Mouse (Mus musculus) hindbrain, embryonic 10.5 days (tissue): ENCODE measurements around the gene Tob1. TPM values are rescaled to one million over a fixed set of nuclear protein-coding genes. Genes with fewer than 3 reads are reported as not detected.

Experiments used
- DNase-seq: peaks from one replicate; pipeline ENCODE4 v3.0.0-alpha.2; 2017; ENCODE audit warnings: low spot score
- H3K27ac ChIP-seq: fragments of 300-500 bp; sonication (generic); 2 replicates; pipeline ENCODE4 v1.5.1; 2016; ENCODE audit warnings: mild to moderate bottlenecking, moderate library complexity
- H3K27me3 ChIP-seq: fragments of 300-500 bp; sonication (generic); 2 replicates; pipeline ENCODE4 v1.6.1; 2016; ENCODE audit warnings: mild to moderate bottlenecking; ENCODE audit not compliant: poor library complexity, insufficient read depth, severe bottlenecking
- H3K36me3 ChIP-seq: fragments of 300-500 bp; sonication (generic); 2 replicates; pipeline ENCODE4 v1.6.1; 2016; ENCODE audit warnings: mild to moderate bottlenecking, moderate library complexity
- H3K4me1 ChIP-seq: fragments of 300-500 bp; sonication (generic); replicated peaks from 2 replicates; pipeline ENCODE4 v1.6.1; 2016; ENCODE audit warnings: mild to moderate bottlenecking
- H3K4me3 ChIP-seq: fragments of 300-500 bp; sonication (generic); 2 replicates; pipeline ENCODE4 v1.5.1; 2016; ENCODE audit warnings: mild to moderate bottlenecking, moderate library complexity
- H3K9me3 ChIP-seq: fragments of 300-500 bp; sonication (generic); 2 replicates; pipeline ENCODE4 v1.6.1; 2016; ENCODE audit warnings: mild to moderate bottlenecking, moderate library complexity
- WGBS: fragments of 180-500 bp; shearing (Covaris S2); methylation state at CpG from one replicate; pipeline ENCODE4 v1.1.7; 2016; 5-methylcytosine and 5-hydroxymethylcytosine counted together
- polyA plus RNA-seq: library from polyadenylated mRNA; unstranded; fragments of >200 nt; fragmentation: Nextera tagmentation; extraction: Ambion mirVana; gene quantifications from 2 replicates; pipeline ENCODE4 v1.2.1, GENCODE M21; 2016

Gene Tob1
- polyA plus RNA-seq, 1 experiment from 2014 or later: 31.1 TPM

- 5% methylated on average over 29 of the region's 29 CpGs for WGBS
- Histone ChIP-seq H3K9me3 (no peaks in the 10 kb centered on the region), H3K4me1 (peaks cover 68% of the 10 kb centered on the region), H3K27me3 (peaks cover 47% of the 10 kb centered on the region), H3K27ac (peak overlapping the region; percentile 81), H3K36me3 (no peaks in the 10 kb centered on the region), H3K4me3 (peak overlapping the region; percentile 49)
- DNase-seq: peak; percentile 51
Observed at GRCm38 (mm10) chr11:94242760-94243421, 31.6 kb downstream of the Tob1 start.

GRCm38 (mm10) chr11:94243422-94244180 is 32.3 kb downstream of the Tob1 start:
- Histone ChIP-seq H3K9me3 (no peaks in the 10 kb centered on the region), H3K27me3 (peaks cover 48% of the 10 kb centered on the region), H3K4me3 (peak overlapping the region; percentile 49), H3K4me1 (peaks cover 68% of the 10 kb centered on the region), H3K36me3 (no peaks in the 10 kb centered on the region), H3K27ac (peak overlapping the region; percentile 81)
- 35% methylated on average over 15 of the region's 15 CpGs for WGBS
- no peak for DNase-seq

- Histone ChIP-seq H3K4me3 (no peak overlapping the region), H3K27ac (peak overlapping the region; percentile 64; the same call in 1 of the 2 replicates), H3K4me1 (peaks cover 68% of the 10 kb centered on the region), H3K27me3 (peaks cover 45% of the 10 kb centered on the region), H3K36me3 (no peaks in the 10 kb centered on the region), H3K9me3 (no peaks in the 10 kb centered on the region)
- WGBS: 70% methylated on average over 9 of the region's 9 CpGs
- DNase-seq: no peak
Observed at GRCm38 (mm10) chr11:94244385-94244784, 33.1 kb downstream of the Tob1 start.

GRCm38 (mm10) chr11:94245955-94246788 is 34.9 kb downstream of the Tob1 start, which contains the start of gene Wfikkn2:
Wfikkn2 (minus strand) TSS chr11:94246005.
- 43% methylated on average over 17 of the region's 17 CpGs for WGBS
- no peaks in the 10 kb centered on the region for H3K36me3 ChIP-seq
- H3K9me3 ChIP-seq: no peaks in the 10 kb centered on the region
- peaks cover 45% of the 10 kb centered on the region for H3K27me3 ChIP-seq
- H3K4me3 ChIP-seq: no peak within 1 kb of the TSS
- peak; percentile 72 for DNase-seq
- H3K4me1 ChIP-seq: peaks cover 59% of the 10 kb centered on the region
- H3K27ac ChIP-seq: peak within 1 kb of the TSS; percentile 79

GRCm38 (mm10) chr11:94246789-94247061 is 35.5 kb downstream of the Tob1 start:
- 68% methylated on average over 8 of the region's 8 CpGs for WGBS
- DNase-seq: no peak
- Histone ChIP-seq H3K36me3 (no peaks in the 10 kb centered on the region), H3K4me1 (peaks cover 59% of the 10 kb centered on the region), H3K27ac (peak overlapping the region; percentile 79), H3K27me3 (peaks cover 40% of the 10 kb centered on the region), H3K4me3 (no peak overlapping the region), H3K9me3 (no peaks in the 10 kb centered on the region)

DNA sequence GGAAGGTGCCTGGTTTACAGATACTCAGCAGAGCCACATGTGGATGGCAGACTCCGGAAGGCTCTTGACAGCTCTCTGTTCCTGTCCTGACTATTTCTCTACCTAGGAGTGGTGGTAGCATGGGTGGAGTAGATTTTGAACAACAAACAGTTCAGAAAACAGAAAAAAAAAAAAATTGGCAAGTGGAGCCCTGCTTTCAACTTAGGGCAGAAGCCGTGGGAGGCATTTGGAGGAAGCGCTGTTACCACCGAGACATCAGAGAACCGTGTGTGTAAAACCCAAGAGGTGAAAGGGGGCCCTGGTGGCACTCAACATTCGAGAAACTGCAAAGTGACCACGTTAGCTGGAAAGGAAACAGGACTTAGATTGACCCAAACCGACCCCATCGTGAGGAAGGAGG is 41.9 kb downstream of the Tob1 start:
- Histone ChIP-seq H3K27me3 (peaks cover 4% of the 10 kb centered on the region; the same call in 1 of the 2 replicates), H3K9me3 (no peaks in the 10 kb centered on the region), H3K36me3 (no peaks in the 10 kb centered on the region), H3K27ac (no peak overlapping the region), H3K4me3 (no peak overlapping the region), H3K4me1 (no peaks in the 10 kb centered on the region)
- DNase-seq: no peak
- 81% methylated on average over 9 of the region's 9 CpGs for WGBS

- 87% methylated on average over 10 of the region's 10 CpGs for WGBS
- no peak overlapping the region for H3K27ac ChIP-seq
Observed at GRCm38 (mm10) chr11:94253691-94254090, 42.4 kb downstream of the Tob1 start.

DNA sequence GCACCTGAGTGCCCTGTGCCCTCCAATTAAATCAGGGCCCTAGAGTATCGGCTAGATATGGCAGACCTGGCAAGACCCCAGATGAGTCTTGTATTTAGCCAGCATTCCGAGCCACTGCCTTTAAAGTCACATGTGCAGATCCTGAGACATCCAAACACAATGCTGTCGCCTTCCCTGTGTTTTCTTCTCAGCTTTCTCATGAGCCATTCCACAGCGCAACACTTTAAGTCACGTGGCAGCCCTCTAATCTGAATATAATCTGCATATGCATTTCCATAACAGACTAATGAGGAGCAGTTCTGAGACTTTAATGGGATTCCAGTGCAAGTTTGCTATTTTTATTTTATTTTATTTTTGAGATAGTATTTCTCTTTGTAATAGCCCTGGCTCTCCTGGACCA is 44.5 kb downstream of the Tob1 start:
- Histone ChIP-seq H3K9me3 (no peaks in the 10 kb centered on the region), H3K4me1 (no peaks in the 10 kb centered on the region), H3K27ac (no peak overlapping the region), H3K27me3 (no peaks in the 10 kb centered on the region), H3K36me3 (no peaks in the 10 kb centered on the region), H3K4me3 (no peak overlapping the region)
- no peak for DNase-seq
- WGBS: 81% methylated on average over 5 of the region's 5 CpGs

More at GRCm38 (mm10) chr11:94253691-94254090, 42.4 kb downstream of the Tob1 start:
- H3K4me1 ChIP-seq: no peaks in the 10 kb centered on the region
- H3K4me3 ChIP-seq: no peak overlapping the region
- no peaks in the 10 kb centered on the region for H3K9me3 ChIP-seq
- H3K27me3 ChIP-seq: peaks cover under 1% of the 10 kb centered on the region; the same call in 1 of the 2 replicates
- no peak for DNase-seq
- no peaks in the 10 kb centered on the region for H3K36me3 ChIP-seq

DNA sequence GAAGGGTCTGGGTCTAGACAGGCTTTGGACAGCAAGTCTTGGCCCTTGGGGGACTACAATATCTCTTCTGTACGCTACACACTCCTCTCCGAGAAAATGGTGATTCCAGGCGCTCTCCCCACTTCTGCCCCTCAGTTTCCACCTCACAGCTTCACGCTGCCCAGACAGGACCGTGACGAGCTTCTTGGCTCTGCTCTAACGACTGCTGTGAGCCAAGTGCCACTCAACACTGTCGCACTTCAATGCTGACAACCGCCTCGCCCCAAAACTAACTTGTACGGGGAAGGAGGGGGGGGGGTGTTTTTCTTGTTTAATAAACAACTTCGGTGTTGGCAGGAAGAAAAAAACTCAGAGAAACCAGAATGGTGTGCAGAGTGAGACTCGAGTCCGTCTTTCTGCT is 46.7 kb downstream of the Tob1 start:
- Histone ChIP-seq H3K9me3 (no peaks in the 10 kb centered on the region), H3K27me3 (no peaks in the 10 kb centered on the region), H3K27ac (no peak overlapping the region), H3K4me3 (no peak overlapping the region), H3K4me1 (0 out of 2 replicates have a peak, but pooled peaks cover 10% of the 10 kb centered on the region), H3K36me3 (no peaks in the 10 kb centered on the region)
- DNase-seq: no peak
- WGBS: 82% methylated on average over 14 of the region's 14 CpGs

- WGBS: 68% methylated on average over 4 of the region's 4 CpGs
- H3K27me3 ChIP-seq: no peaks in the 10 kb centered on the region
- no peak overlapping the region for H3K27ac ChIP-seq
Observed at GRCm38 (mm10) chr11:94259814-94260213, 48.6 kb downstream of the Tob1 start.

GRCm38 (mm10) chr11:94261585-94262370 is 50.5 kb downstream of the Tob1 start:
- Histone ChIP-seq H3K27me3 (no peaks in the 10 kb centered on the region), H3K36me3 (no peaks in the 10 kb centered on the region), H3K9me3 (no peaks in the 10 kb centered on the region), H3K27ac (no peak overlapping the region), H3K4me1 (peaks cover 25% of the 10 kb centered on the region), H3K4me3 (no peak overlapping the region)
- no peak for DNase-seq
- WGBS: 73% methylated on average over 6 of the region's 6 CpGs

More at GRCm38 (mm10) chr11:94259814-94260213, 48.6 kb downstream of the Tob1 start:
- DNase-seq: no peak
- Histone ChIP-seq H3K9me3 (no peaks in the 10 kb centered on the region), H3K4me3 (no peak overlapping the region), H3K4me1 (0 out of 2 replicates have a peak, but pooled peaks cover 14% of the 10 kb centered on the region), H3K36me3 (no peaks in the 10 kb centered on the region)
